Mouse (Mus musculus) limb, embryonic 14.5 days (tissue): ENCODE data around the gene Fbp2. TPM values are rescaled to one million over a fixed set of nuclear protein-coding genes. Genes with fewer than 3 reads are reported as not detected.

Experiments
- ATAC-seq: fragments of 200-750 bp; cut with Nextera tagmentation; 2 replicates; pipeline ENCODE4 v1.8.0; 2017; ENCODE audit warnings: low read depth, moderate number of reproducible peaks, moderate TSS enrichment; ENCODE audit not compliant: low FRiP score
- DNase-seq: peaks from one replicate; pipeline ENCODE4 v3.0.0-alpha.2; 2015; ENCODE audit warnings: low spot score
- H3K27ac ChIP-seq: fragments of 300-500 bp; sonication (generic); replicated peaks from 2 replicates; pipeline ENCODE4 v1.5.1; 2014; ENCODE audit warnings: low read depth, mild to moderate bottlenecking, low read length, moderate library complexity, mixed read lengths
- H3K27me3 ChIP-seq: fragments of 300-500 bp; sonication (generic); 2 replicates; pipeline ENCODE4 v1.6.1; 2014; ENCODE audit warnings: low read length, mixed read lengths; ENCODE audit not compliant: control insufficient read depth, insufficient read depth
- H3K36me3 ChIP-seq: fragments of 300-500 bp; sonication (generic); 2 replicates; pipeline ENCODE4 v1.6.1; 2014; ENCODE audit warnings: mild to moderate bottlenecking, low read length, moderate library complexity, mixed read lengths; ENCODE audit not compliant: control insufficient read depth, insufficient read depth
- H3K4me1 ChIP-seq: fragments of 300-500 bp; sonication (generic); 2 replicates; pipeline ENCODE4 v1.6.1; 2014; ENCODE audit warnings: antibody characterized with exemption, low read length, mixed read lengths; ENCODE audit not compliant: control insufficient read depth, insufficient read depth
- H3K4me2 ChIP-seq: fragments of 300-500 bp; sonication (generic); replicated peaks from 2 replicates; pipeline ENCODE4 v1.6.1; 2014; ENCODE audit warnings: low read depth, mild to moderate bottlenecking, low read length, moderate library complexity; ENCODE audit not compliant: severe bottlenecking
- H3K4me3 ChIP-seq: fragments of 300-500 bp; sonication (generic); replicated peaks from 2 replicates; pipeline ENCODE4 v1.5.1; 2014; ENCODE audit warnings: low read length
- H3K9ac ChIP-seq: fragments of 300-500 bp; sonication (generic); 2 replicates; pipeline ENCODE4 v1.6.1; 2014; ENCODE audit warnings: mild to moderate bottlenecking, low read depth, low read length, moderate library complexity; ENCODE audit not compliant: severe bottlenecking
- H3K9me3 ChIP-seq: fragments of 300-500 bp; sonication (generic); 2 replicates; pipeline ENCODE4 v1.6.1; 2016; ENCODE audit warnings: low read length; ENCODE audit not compliant: control insufficient read depth
- POLR2A ChIP-seq: fragments of 200-500 bp; IDR thresholded peaks from 2 replicates; pipeline ENCODE4 v1.8.0; 2012; ENCODE audit warnings: inconsistent platforms, mild to moderate bottlenecking, moderate library complexity, borderline replicate concordance; ENCODE audit not compliant: insufficient read depth, insufficient read length; ENCODE audit errors: extremely low read depth
- WGBS: fragments of 180-500 bp; shearing (Covaris S2); extraction: QIAGEN DNeasy Blood & Tissue Kit; methylation state at CpG from one replicate; pipeline ENCODE4 v1.1.7; 2014; 5-methylcytosine and 5-hydroxymethylcytosine counted together
- polyA plus RNA-seq, 2 experiments: library from polyadenylated mRNA; depleted of rRNA in 1 of 2; stranded (reverse) in 1 of 2; unstranded in 1 of 2; fragments of >200 nt; fragmentation: Nextera tagmentation in 1 of 2; extraction: Ambion mirVana in 1 of 2; gene quantifications; 2 replicates each; pipeline versions ENCODE4 v1.2.1 to v1.2.3; 2012 to 2014

The Fbp2 gene
- 0.85 and 1.4 TPM in 2 replicates for polyA plus RNA-seq (2012; rRNA removed)
- 1.5 and 1.8 TPM in 2 replicates for polyA plus RNA-seq (2014; fragmentation: Nextera tagmentation; extraction: Ambion mirVana)

GRCm38 (mm10) chr13:62857941-62858915 is at the start of gene Fbp2:
TSS of gene Fbp2 (minus strand) at chr13:62858422.
- Histone ChIP-seq H3K4me2 (no peak within 1 kb of the TSS), H3K27me3 (no peaks in the 10 kb centered on the region), H3K36me3 (no peaks in the 10 kb centered on the region), H3K9ac (no peak within 1 kb of the TSS), H3K4me3 (no peak within 1 kb of the TSS), H3K4me1 (peaks cover 8% of the 10 kb centered on the region; the same call in 1 of the 2 replicates), H3K9me3 (no peaks in the 10 kb centered on the region), H3K27ac (no peak within 1 kb of the TSS)
- DNase-seq (no peak), ATAC-seq (no peak)
- TF ChIP-seq POLR2A, result no peak
- WGBS, result 55% methylated on average over 21 of the region's 21 CpGs

GRCm38 (mm10) chr13:62907527-62908162 is 49.4 kb upstream of the Fbp2 start:
- TF ChIP-seq POLR2A, result no peak
- Histone ChIP-seq H3K9ac (no peak overlapping the region), H3K36me3 (no peaks in the 10 kb centered on the region), H3K9me3 (no peaks in the 10 kb centered on the region), H3K27ac (no peak overlapping the region), H3K27me3 (no peaks in the 10 kb centered on the region), H3K4me3 (no peak overlapping the region), H3K4me1 (peaks cover 10% of the 10 kb centered on the region), H3K4me2 (no peak overlapping the region)
- ATAC-seq, result no peak
- DNase-seq, result no peak
- WGBS, result 63% methylated on average over 14 of the region's 14 CpGs

GRCm38 (mm10) chr13:62901139-62901538 is 42.9 kb upstream of the Fbp2 start:
- DNase-seq, result no peak
- no peak overlapping the region for H3K27ac ChIP-seq
- H3K36me3 ChIP-seq, result no peaks in the 10 kb centered on the region
- no peaks in the 10 kb centered on the region for H3K9me3 ChIP-seq
- TF ChIP-seq POLR2A, result no peak
- H3K27me3 ChIP-seq, result no peaks in the 10 kb centered on the region
- H3K4me3 ChIP-seq, result no peak overlapping the region
- no peak for ATAC-seq
- H3K4me2 ChIP-seq, result no peak overlapping the region
- H3K4me1 ChIP-seq, result no peaks in the 10 kb centered on the region
- H3K9ac ChIP-seq, result no peak overlapping the region

GRCm38 (mm10) chr13:62897927-62898646 is 39.9 kb upstream of the Fbp2 start:
- H3K4me2 ChIP-seq, result no peak overlapping the region
- no peak for DNase-seq
- no peaks in the 10 kb centered on the region for H3K9me3 ChIP-seq
- H3K36me3 ChIP-seq, result no peaks in the 10 kb centered on the region
- ATAC-seq, result no peak
- H3K9ac ChIP-seq, result no peak overlapping the region
- H3K4me1 ChIP-seq, result no peaks in the 10 kb centered on the region
- no peak overlapping the region for H3K4me3 ChIP-seq
- TF ChIP-seq POLR2A, result no peak
- no peak overlapping the region for H3K27ac ChIP-seq
- WGBS, result 86% methylated on average over 4 of the region's 4 CpGs
- no peaks in the 10 kb centered on the region for H3K27me3 ChIP-seq
